Mouse (Mus musculus) liver, embryonic 12.5 days (tissue): Measurements from ENCODE around the gene Fam198a. TPM values are rescaled to one million over a fixed set of nuclear protein-coding genes. Genes with fewer than 3 reads are reported as not detected.

Experiments used
- ATAC-seq: fragments of 200-750 bp; cut with Nextera tagmentation; 2 replicates; pipeline ENCODE4 v1.8.0; 2017; ENCODE audit warnings: moderate number of reproducible peaks, mild to moderate bottlenecking, moderate library complexity
- H3K27ac ChIP-seq: fragments of 300-500 bp; sonication (generic); 2 replicates; pipeline ENCODE4 v1.5.1; 2016; ENCODE audit warnings: mild to moderate bottlenecking
- H3K27me3 ChIP-seq: fragments of 300-500 bp; sonication (generic); replicated peaks from 2 replicates; pipeline ENCODE4 v1.6.1; 2016; ENCODE audit warnings: mild to moderate bottlenecking, moderate library complexity
- H3K36me3 ChIP-seq: fragments of 300-500 bp; sonication (generic); 2 replicates; pipeline ENCODE4 v1.6.1; 2016; ENCODE audit warnings: mild to moderate bottlenecking, moderate library complexity
- H3K4me1 ChIP-seq: fragments of 300-500 bp; sonication (generic); 2 replicates; pipeline ENCODE4 v1.6.1; 2016
- H3K4me2 ChIP-seq: fragments of 300-500 bp; sonication (generic); 2 replicates; pipeline ENCODE4 v1.6.1; 2016; ENCODE audit warnings: mild to moderate bottlenecking, moderate library complexity
- H3K4me3 ChIP-seq: fragments of 300-500 bp; sonication (generic); 2 replicates; pipeline ENCODE4 v1.5.1; 2016; ENCODE audit warnings: mild to moderate bottlenecking, moderate library complexity
- H3K9ac ChIP-seq: fragments of 300-500 bp; sonication (generic); 2 replicates; pipeline ENCODE4 v1.6.1; 2016; ENCODE audit warnings: mild to moderate bottlenecking, moderate library complexity
- H3K9me3 ChIP-seq: fragments of 300-500 bp; sonication (generic); replicated peaks from 2 replicates; pipeline ENCODE4 v1.6.1; 2016; ENCODE audit warnings: mild to moderate bottlenecking, moderate library complexity
- WGBS: fragments of 180-500 bp; shearing (Covaris S2); methylation state at CpG from one replicate; pipeline ENCODE4 v1.1.7; 2016; ENCODE audit not compliant: insufficient replicate concordance; 5-methylcytosine and 5-hydroxymethylcytosine counted together
- polyA plus RNA-seq: library from polyadenylated mRNA; unstranded; fragments of >200 nt; fragmentation: Nextera tagmentation; extraction: Ambion mirVana; gene quantifications from 2 replicates; pipeline ENCODE4 v1.2.1, GENCODE M21; 2016

The Fam198a gene
- 0.20 and 0.44 TPM in 2 replicates for polyA plus RNA-seq

- Histone ChIP-seq H3K27ac (no peak within 1 kb of the TSS), H3K27me3 (no peaks in the 10 kb centered on the region), H3K36me3 (no peaks in the 10 kb centered on the region), H3K9ac (no peak within 1 kb of the TSS), H3K4me2 (peak within 1 kb of the TSS; percentile 12), H3K9me3 (no peaks in the 10 kb centered on the region), H3K4me1 (0 out of 2 replicates have a peak, but pooled peaks cover 5% of the 10 kb centered on the region), H3K4me3 (no peak within 1 kb of the TSS)
- 20% methylated on average over 14 of the region's 14 CpGs for WGBS
- ATAC-seq = peak; percentile 49
Observed at GRCm38 (mm10) chr9:121950418-121951113, at the start of gene Fam198a. Fam198a (plus strand) TSS chr9:121950988.

GRCm38 (mm10) chr9:121901710-121902700 is 48.8 kb upstream of the Fam198a start:
- WGBS = 62% methylated on average over 5 of the region's 5 CpGs

GRCm38 (mm10) chr9:121903476-121904305 is 47.1 kb upstream of the Fam198a start:
- H3K36me3 ChIP-seq = no peaks in the 10 kb centered on the region
- H3K4me1 ChIP-seq = no peaks in the 10 kb centered on the region
- no peak overlapping the region for H3K4me3 ChIP-seq
- no peak overlapping the region for H3K27ac ChIP-seq
- H3K9ac ChIP-seq = no peak overlapping the region
- no peak for ATAC-seq
- H3K9me3 ChIP-seq = no peaks in the 10 kb centered on the region
- no peaks in the 10 kb centered on the region for H3K27me3 ChIP-seq
- H3K4me2 ChIP-seq = no peak overlapping the region
- WGBS = 61% methylated on average over 8 of the region's 8 CpGs

More at GRCm38 (mm10) chr9:121901710-121902700, 48.8 kb upstream of the Fam198a start:
- Histone ChIP-seq H3K36me3 (no peaks in the 10 kb centered on the region), H3K27ac (no peak overlapping the region), H3K27me3 (no peaks in the 10 kb centered on the region), H3K9me3 (no peaks in the 10 kb centered on the region), H3K4me1 (no peaks in the 10 kb centered on the region), H3K4me3 (no peak overlapping the region), H3K9ac (no peak overlapping the region), H3K4me2 (no peak overlapping the region)
- no peak for ATAC-seq

GRCm38 (mm10) chr9:121904319-121904718 is 46.5 kb upstream of the Fam198a start:
- Histone ChIP-seq H3K9ac (no peak overlapping the region), H3K27me3 (no peaks in the 10 kb centered on the region), H3K9me3 (no peaks in the 10 kb centered on the region), H3K4me1 (no peaks in the 10 kb centered on the region), H3K27ac (no peak overlapping the region), H3K4me3 (no peak overlapping the region), H3K4me2 (no peak overlapping the region), H3K36me3 (no peaks in the 10 kb centered on the region)
- ATAC-seq = no peak
- WGBS = 58% methylated on average over 4 of the region's 4 CpGs

- Histone ChIP-seq H3K4me1 (no peaks in the 10 kb centered on the region), H3K4me3 (no peak overlapping the region), H3K9ac (no peak overlapping the region), H3K9me3 (no peaks in the 10 kb centered on the region), H3K27me3 (no peaks in the 10 kb centered on the region), H3K36me3 (no peaks in the 10 kb centered on the region), H3K27ac (no peak overlapping the region), H3K4me2 (no peak overlapping the region)
- 80% methylated on average over 7 of the region's 7 CpGs for WGBS
- no peak for ATAC-seq
Observed at GRCm38 (mm10) chr9:121904946-121905345, 45.8 kb upstream of the Fam198a start.

GRCm38 (mm10) chr9:121905556-121906185 is 45.1 kb upstream of the Fam198a start:
- Histone ChIP-seq H3K9ac (no peak overlapping the region), H3K4me3 (no peak overlapping the region), H3K4me1 (no peaks in the 10 kb centered on the region), H3K36me3 (no peaks in the 10 kb centered on the region), H3K27me3 (no peaks in the 10 kb centered on the region), H3K27ac (no peak overlapping the region), H3K9me3 (no peaks in the 10 kb centered on the region), H3K4me2 (no peak overlapping the region)
- ATAC-seq = no peak
- whole genome bisulfite sequencing = 67% methylated on average over 4 of the region's 4 CpGs

GRCm38 (mm10) chr9:121906456-121906855 is 44.3 kb upstream of the Fam198a start:
- H3K4me3 ChIP-seq = no peak overlapping the region
- H3K9me3 ChIP-seq = no peaks in the 10 kb centered on the region
- H3K36me3 ChIP-seq = no peaks in the 10 kb centered on the region
- H3K27ac ChIP-seq = no peak overlapping the region
- no peak overlapping the region for H3K9ac ChIP-seq
- no peaks in the 10 kb centered on the region for H3K4me1 ChIP-seq
- H3K4me2 ChIP-seq = no peak overlapping the region
- H3K27me3 ChIP-seq = no peaks in the 10 kb centered on the region
- no peak for ATAC-seq
- WGBS = 66% methylated on average over 5 of the region's 5 CpGs

GRCm38 (mm10) chr9:121907356-121908070 is 43.3 kb upstream of the Fam198a start:
- Histone ChIP-seq H3K9ac (no peak overlapping the region), H3K9me3 (no peaks in the 10 kb centered on the region), H3K4me2 (no peak overlapping the region), H3K27me3 (no peaks in the 10 kb centered on the region), H3K4me1 (no peaks in the 10 kb centered on the region), H3K36me3 (no peaks in the 10 kb centered on the region), H3K4me3 (no peak overlapping the region), H3K27ac (no peak overlapping the region)
- ATAC-seq = no peak
- WGBS = 68% methylated on average over 10 of the region's 10 CpGs

- Histone ChIP-seq H3K4me2 (no peak overlapping the region), H3K9ac (no peak overlapping the region), H3K27me3 (no peaks in the 10 kb centered on the region), H3K4me1 (no peaks in the 10 kb centered on the region), H3K27ac (no peak overlapping the region), H3K4me3 (no peak overlapping the region), H3K36me3 (no peaks in the 10 kb centered on the region), H3K9me3 (no peaks in the 10 kb centered on the region)
- no peak for ATAC-seq
- WGBS = 80% methylated on average over 17 of the region's 17 CpGs
Observed at GRCm38 (mm10) chr9:121908321-121908720, 42.5 kb upstream of the Fam198a start.

- WGBS = 18% methylated on average over 6 of the region's 6 CpGs
- H3K4me3 ChIP-seq = no peak overlapping the region
- H3K4me2 ChIP-seq = no peak overlapping the region
- H3K9ac ChIP-seq = no peak overlapping the region
- H3K4me1 ChIP-seq = no peaks in the 10 kb centered on the region
- H3K36me3 ChIP-seq = no peaks in the 10 kb centered on the region
- peaks cover 6% of the 10 kb centered on the region; the same call in 1 of the 2 replicates for H3K27me3 ChIP-seq
- ATAC-seq = peak; percentile 20; the same call in 1 of the 2 replicates
- no peak overlapping the region for H3K27ac ChIP-seq
- no peaks in the 10 kb centered on the region for H3K9me3 ChIP-seq
Observed at GRCm38 (mm10) chr9:121909635-121910034, 41.2 kb upstream of the Fam198a start.

GRCm38 (mm10) chr9:121911196-121911595 is 39.6 kb upstream of the Fam198a start:
- peaks cover 6% of the 10 kb centered on the region; the same call in 1 of the 2 replicates for H3K27me3 ChIP-seq
- H3K9me3 ChIP-seq = no peaks in the 10 kb centered on the region
- H3K4me3 ChIP-seq = no peak overlapping the region
- no peak overlapping the region for H3K4me2 ChIP-seq
- H3K27ac ChIP-seq = no peak overlapping the region
- no peak overlapping the region for H3K9ac ChIP-seq
- WGBS = 71% methylated on average over 7 of the region's 7 CpGs
- ATAC-seq = no peak
- H3K4me1 ChIP-seq = no peaks in the 10 kb centered on the region
- no peaks in the 10 kb centered on the region for H3K36me3 ChIP-seq
